Mouse (Mus musculus) MEL (cell line): ENCODE measurements around the gene Fam168b. TPM values are rescaled to one million over a fixed set of nuclear protein-coding genes. Genes with fewer than 3 reads are reported as not detected.

Experiments used
- DNase-seq: peaks from one replicate; pipeline ENCODE4 v3.0.0; 2011; ENCODE audit warnings: low read depth, low spot score
- H3K27ac ChIP-seq: 2 replicates; pipeline ENCODE4 v1.5.1; 2012; ENCODE audit warnings: low read depth, mild to moderate bottlenecking, control low read depth, low read length, moderate library complexity; ENCODE audit not compliant: control insufficient read depth
- H3K27me3 ChIP-seq, 2 experiments: fragments of 150-350 bp in 1 of 2; sonication (generic) in 1 of 2; 2 replicates each; pipeline ENCODE4 v1.6.1; 2012; ENCODE audit warnings: low read length in 2 of 2, mild to moderate bottlenecking in 2 of 2, improper control_type of control experiment in 1 of 2, moderate library complexity in 1 of 2; ENCODE audit not compliant: insufficient read depth in 2 of 2, control insufficient read depth in 1 of 2
- H3K36me3 ChIP-seq, 2 experiments: 2 replicates each; pipeline ENCODE4 v1.6.1; 2012 to 2014; ENCODE audit warnings: low read length in 2 of 2, improper control_type of control experiment in 1 of 2, inconsistent platforms in 1 of 2, mild to moderate bottlenecking in 1 of 2; ENCODE audit not compliant: insufficient read depth in 2 of 2, control insufficient read depth in 1 of 2
- H3K4me1 ChIP-seq, 2 experiments: fragments of 150-350 bp in 1 of 2; sonication (generic) in 1 of 2; 2 replicates each; pipeline ENCODE4 v1.6.1; 2012; ENCODE audit warnings: low read length in 2 of 2, improper control_type of control experiment in 1 of 2, mild to moderate bottlenecking in 1 of 2; ENCODE audit not compliant: insufficient read depth in 2 of 2, control insufficient read depth in 1 of 2
- H3K4me3 ChIP-seq, 2 experiments: fragments of 150-350 bp in 1 of 2; sonication (generic) in 1 of 2; 2 replicates each; pipeline ENCODE4 v1.5.1; 2012; ENCODE audit warnings: low read depth in 2 of 2, low read length in 2 of 2, mild to moderate bottlenecking in 2 of 2, moderate library complexity in 2 of 2, control low read depth in 1 of 2, improper control_type of control experiment in 1 of 2; ENCODE audit not compliant: control insufficient read depth in 1 of 2, insufficient read depth in 1 of 2
- H3K79me2 ChIP-seq: 2 replicates; pipeline ENCODE4 v1.6.1; 2012; ENCODE audit warnings: mild to moderate bottlenecking, low read length, moderate library complexity; ENCODE audit not compliant: control insufficient read depth, poor library complexity, insufficient read depth
- H3K9ac ChIP-seq: 2 replicates; pipeline ENCODE4 v1.6.1; 2012; ENCODE audit warnings: low read depth, mild to moderate bottlenecking, control low read depth, low read length, moderate library complexity; ENCODE audit not compliant: control insufficient read depth, poor library complexity, severe bottlenecking
- H3K9me3 ChIP-seq: fragments of 150-350 bp; sonication (generic); replicated peaks from 2 replicates; pipeline ENCODE4 v1.6.1; 2012; ENCODE audit warnings: mild to moderate bottlenecking, low read length, improper control_type of control experiment, moderate library complexity; ENCODE audit not compliant: insufficient read depth
- BHLHE40 ChIP-seq: IDR thresholded peaks from 2 replicates; pipeline ENCODE4 v1.6.1; 2012; ENCODE audit warnings: low read depth, mild to moderate bottlenecking, inconsistent platforms, low read length, improper control_type of control experiment, borderline replicate concordance
- CHD1 ChIP-seq: IDR thresholded peaks from 2 replicates; pipeline ENCODE4 v1.6.1; 2012; ENCODE audit warnings: low read depth, mild to moderate bottlenecking, inconsistent platforms, low read length, improper control_type of control experiment
- CTCF ChIP-seq, 3 experiments: IDR thresholded peaks in 2 of 3; conservative IDR thresholded peaks in 1 of 3; 2 replicates each; pipeline ENCODE4 v1.5.1; 2011 to 2012; ENCODE audit warnings: low read length in 3 of 3, low read depth in 2 of 3, mild to moderate bottlenecking in 2 of 3, improper control_type of control experiment in 1 of 3, inconsistent platforms in 1 of 3, mixed read lengths in 1 of 3, moderate library complexity in 1 of 3; ENCODE audit not compliant: control insufficient read depth in 1 of 3, insufficient read depth in 1 of 3, poor library complexity in 1 of 3, severe bottlenecking in 1 of 3
- ELF1 ChIP-seq: IDR thresholded peaks from 2 replicates; pipeline ENCODE4 v1.6.1; 2014; ENCODE audit warnings: low read depth, mild to moderate bottlenecking, inconsistent platforms, low read length, improper control_type of control experiment, moderate library complexity
- GATA1 ChIP-seq: IDR thresholded peaks from 2 replicates; pipeline ENCODE4 v1.6.1; 2011; ENCODE audit warnings: low read depth, low read length, improper control_type of control experiment
- HCFC1 ChIP-seq: IDR thresholded peaks from 2 replicates; pipeline ENCODE4 v1.6.1; 2012; ENCODE audit warnings: low read depth, mild to moderate bottlenecking, inconsistent platforms, low read length, improper control_type of control experiment, moderate library complexity
- JUND ChIP-seq: IDR thresholded peaks from 2 replicates; pipeline ENCODE4 v1.6.1; 2011; ENCODE audit warnings: low read depth, mild to moderate bottlenecking, improper control_type of control experiment, low read length
- MAFK ChIP-seq: IDR thresholded peaks from 2 replicates; pipeline ENCODE4 v1.6.1; 2011; ENCODE audit warnings: low read depth, mild to moderate bottlenecking, low read length, improper control_type of control experiment, borderline replicate concordance
- MAZ ChIP-seq: IDR thresholded peaks from 2 replicates; pipeline ENCODE4 v1.6.1; 2012; ENCODE audit warnings: low read depth, mild to moderate bottlenecking, inconsistent platforms, low read length, improper control_type of control experiment
- MEF2A ChIP-seq: IDR thresholded peaks from 2 replicates; pipeline ENCODE4 v1.6.1; 2014; ENCODE audit warnings: low read depth, mild to moderate bottlenecking, inconsistent platforms, low read length, improper control_type of control experiment; ENCODE audit not compliant: poor library complexity, insufficient replicate concordance, severe bottlenecking; ENCODE audit errors: extremely low read depth
- MXI1 ChIP-seq: IDR thresholded peaks from 2 replicates; pipeline ENCODE4 v1.6.1; 2011; ENCODE audit warnings: mild to moderate bottlenecking, low read depth, low read length, improper control_type of control experiment
- MYC ChIP-seq: IDR thresholded peaks from 2 replicates; pipeline ENCODE4 v1.6.1; 2011; ENCODE audit warnings: low read depth, mild to moderate bottlenecking, low read length, improper control_type of control experiment, moderate library complexity
- NRF1 ChIP-seq: IDR thresholded peaks from 2 replicates; pipeline ENCODE4 v1.6.1; 2014; ENCODE audit warnings: low read depth, mild to moderate bottlenecking, inconsistent platforms, low read length, improper control_type of control experiment, moderate library complexity; ENCODE audit not compliant: poor library complexity, insufficient read depth, severe bottlenecking
- POLR2AphosphoS2 ChIP-seq: IDR thresholded peaks from 2 replicates; pipeline ENCODE4 v1.6.1; 2011; ENCODE audit warnings: low read length, improper control_type of control experiment
- SMC3 ChIP-seq: IDR thresholded peaks from 2 replicates; pipeline ENCODE4 v1.6.1; 2011; ENCODE audit warnings: low read depth, low read length, improper control_type of control experiment
- TBP ChIP-seq: IDR thresholded peaks from 2 replicates; pipeline ENCODE4 v1.8.0; 2011; ENCODE audit warnings: low read depth, low read length, improper control_type of control experiment
- ZMIZ1 ChIP-seq: IDR thresholded peaks from 2 replicates; pipeline ENCODE4 v1.6.1; 2012; ENCODE audit warnings: low read depth, mild to moderate bottlenecking, inconsistent platforms, low read length, improper control_type of control experiment, moderate library complexity
- ZNF384 ChIP-seq: IDR thresholded peaks from 2 replicates; pipeline ENCODE4 v1.6.1; 2012; ENCODE audit warnings: low read depth, mild to moderate bottlenecking, inconsistent platforms, low read length, improper control_type of control experiment
- polyA plus RNA-seq, 2 experiments: library from polyadenylated mRNA; stranded (reverse) in 1 of 2; unstranded in 1 of 2; fragments of >175 nt in 1 of 2; fragments of >200 nt in 1 of 2; gene quantifications; 2 replicates each; pipeline versions ENCODE4 v1.2.1 to v1.2.4; 2012; ENCODE audit warnings: low replicate concordance in 2 of 2, low read depth in 1 of 2; ENCODE audit not compliant: insufficient read length in 2 of 2, insufficient read depth in 1 of 2, missing spikeins in 1 of 2
- total RNA-seq: library from RNA; depleted of rRNA; stranded (reverse); fragments of 300-350 nt; gene quantifications from 2 replicates; pipeline ENCODE4 v1.2.3, GENCODE M21; 2012

Gene Fam168b
- total and polyA plus RNA-seq, 3 experiments = 78.9 to 136 (median 97.4) TPM

DNA sequence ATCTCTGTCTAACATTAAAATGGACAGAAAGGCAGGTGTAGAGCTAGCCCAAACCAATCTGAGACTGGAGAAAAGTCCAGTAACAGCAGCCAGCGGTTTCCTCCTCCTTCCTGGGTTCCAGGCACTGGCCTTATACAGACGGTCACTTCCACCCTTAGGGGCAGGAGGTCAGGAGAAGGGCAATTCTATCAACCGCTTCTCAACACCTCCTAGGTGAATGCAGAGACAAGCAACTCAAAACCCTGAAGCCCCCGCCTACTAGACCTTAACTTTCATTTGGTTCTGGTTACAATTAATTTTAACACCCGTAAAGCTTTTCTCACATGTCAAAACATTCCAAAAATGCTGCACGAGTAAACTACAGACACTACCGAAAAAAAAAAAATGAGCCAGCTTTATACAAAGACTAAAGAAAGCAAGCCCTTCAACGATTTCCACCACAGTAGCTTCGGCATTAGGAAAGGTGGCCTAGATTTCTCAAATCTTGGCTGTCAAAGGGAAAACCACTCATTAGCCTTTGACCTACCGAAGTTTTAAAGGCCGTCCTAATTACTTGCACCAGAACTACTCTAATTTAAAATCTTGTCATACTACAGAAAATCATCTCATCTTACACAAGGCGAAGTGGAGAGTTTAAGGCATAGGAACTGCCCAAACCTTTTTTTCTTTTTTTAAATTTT is 1.0 kb downstream of the Fam168b start:
- peak overlapping the region; percentile 95 for H3K9ac ChIP-seq
- no peak for DNase-seq
- peaks cover 52% of the 10 kb centered on the region for H3K79me2 ChIP-seq
- peak overlapping the region; percentile 98 for H3K4me3 ChIP-seq
- TF ChIP-seq ZNF384 = peak; percentile 43; the same call in 1 of the 2 replicates
- no peak for TF ChIP-seq HCFC1
- H3K27me3 ChIP-seq = no peaks in the 10 kb centered on the region
- peaks cover 8 to 29% of the 10 kb centered on the region in 2 experiments for H3K36me3 ChIP-seq
- peaks cover 0 to 11% of the 10 kb centered on the region in 2 experiments; a peak in 3 of 4 replicates for H3K4me1 ChIP-seq
- no peaks in the 10 kb centered on the region for H3K9me3 ChIP-seq
- H3K27ac ChIP-seq = peak overlapping the region; percentile 82

- Histone ChIP-seq H3K36me3 (peaks cover 12 to 34% of the 10 kb centered on the region in 2 experiments), H3K79me2 (peaks cover 75% of the 10 kb centered on the region), H3K27ac (no peak overlapping the region), H3K4me1 (peaks cover 0 to 11% of the 10 kb centered on the region in 2 experiments; a peak in 3 of 4 replicates), H3K27me3 (no peaks in the 10 kb centered on the region), H3K4me3 (no peak overlapping the region), H3K9ac (no peak overlapping the region), H3K9me3 (no peaks in the 10 kb centered on the region)
- TF ChIP-seq ELF1 (no peak), CTCF (IDR thresholded peaks at IDR 0.05 in 2 of 3, conservative IDR thresholded peaks at IDR 0.05 in 1 of 3; ENCODE audit: control insufficient read depth in 1 of 3, insufficient read depth in 1 of 3, low read depth in 2 of 3, low read length in 3 of 3, poor library complexity in 1 of 3, severe bottlenecking in 1 of 3) (no peak), HCFC1 (no peak), GATA1 (no peak), SMC3 (no peak), POLR2AphosphoS2 (no peak), CHD1 (no peak), BHLHE40 (no peak), TBP (no peak), MAZ (no peak), MAFK (no peak), MEF2A (no peak), NRF1 (no peak), MXI1 (no peak), MYC (no peak), ZNF384 (no peak), JUND (no peak), ZMIZ1 (no peak)
- no peak for DNase-seq
Observed at GRCm38 (mm10) chr1:34839241-34839640, 3.6 kb downstream of the Fam168b start.
